ENCODE assay signal across 9 mouse cellular contexts in the genomic region with DNA sequence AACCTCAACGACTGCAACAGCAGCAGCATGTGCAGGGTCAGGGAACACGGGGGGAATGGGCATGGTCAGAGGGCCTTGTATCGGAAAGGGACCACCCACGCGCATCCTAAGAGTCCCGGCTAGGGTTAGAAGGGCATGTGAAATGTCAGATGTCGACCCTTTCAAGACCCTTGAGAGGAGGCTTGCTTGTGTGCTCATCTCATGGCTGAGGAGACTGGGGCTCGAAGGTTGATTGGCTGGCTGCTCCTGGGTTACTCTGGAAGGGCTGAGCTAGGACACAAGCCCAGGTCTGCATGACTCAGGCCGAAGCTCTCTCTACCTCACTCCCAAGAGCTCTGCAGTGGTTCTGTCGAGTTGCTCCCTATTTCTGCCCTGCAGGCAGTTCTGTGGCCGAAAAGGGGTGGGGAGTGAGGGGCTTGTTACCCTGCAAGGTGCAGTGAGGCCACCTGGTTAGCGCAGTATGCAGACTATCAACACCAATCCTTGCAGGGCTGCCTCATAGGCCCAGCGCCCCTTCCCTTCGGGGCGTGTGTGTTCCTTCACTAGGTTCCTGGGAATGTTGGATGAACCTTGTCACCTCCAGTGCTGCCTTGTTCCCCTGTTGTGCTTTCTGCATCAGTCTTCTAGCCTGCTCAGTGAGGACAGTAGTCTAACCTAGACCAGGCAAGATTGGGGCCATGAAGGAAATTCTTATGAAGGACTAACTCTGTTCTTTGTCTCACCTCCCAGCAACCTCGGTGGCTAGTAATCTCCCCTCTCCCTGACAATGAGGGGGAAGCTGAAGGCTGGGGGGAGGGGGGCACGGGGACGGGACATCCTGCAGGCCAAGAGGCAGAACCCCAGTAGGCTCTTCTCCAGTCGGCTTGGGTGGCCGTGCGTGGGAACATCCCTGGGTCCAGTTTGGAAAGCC. TPM values are rescaled to one million over a fixed set of nuclear protein-coding genes. Genes with fewer than 3 reads are reported as not detected.
DNase-seq lines count a peak whose midpoint lies in the region; ATAC-seq and TF ChIP-seq lines count a peak whose summit lies in the region.
"Had no signal": no experiment of that assay in that cellular context is flagged by ENCODE, and none has a peak within 500 bp of the region (broad histone marks: within the 10 kb centered on the region; RNA-seq: fewer than 3 reads in every experiment).

No protein-coding gene starts in this region.

- H3K27me3 ChIP-seq in kidney, embryonic 15.5 days, result peaks cover 7% of the 10 kb centered on the region; the same call in 1 of the 2 replicates
- H3K27me3 ChIP-seq in hindbrain, postnatal 0 days (ENCODE audit: insufficient read depth, low read length), result no peaks in the 10 kb centered on the region
- H3K27me3 ChIP-seq in neural tube, embryonic 11.5 days (ENCODE audit: control insufficient read depth, insufficient read depth, low read length), result no peaks in the 10 kb centered on the region

- no peaks in the 10 kb centered on the region for H3K9me3 ChIP-seq in kidney, embryonic 15.5 days (replicated peaks)
- no peaks in the 10 kb centered on the region for H3K9me3 ChIP-seq in hindbrain, postnatal 0 days (ENCODE audit: low read length)
- H3K9me3 ChIP-seq in neural tube, embryonic 11.5 days (ENCODE audit: control insufficient read depth, low read length), result no peaks in the 10 kb centered on the region

- H3K36me3 ChIP-seq in kidney, embryonic 15.5 days, result peaks cover 23% of the 10 kb centered on the region
- peaks cover 14% of the 10 kb centered on the region; the same call in 1 of the 2 replicates for H3K36me3 ChIP-seq in hindbrain, postnatal 0 days (ENCODE audit: insufficient read depth, low read length)
- H3K36me3 ChIP-seq in neural tube, embryonic 11.5 days (ENCODE audit: control insufficient read depth, insufficient read depth, low read length), result 0 out of 2 replicates have a peak, but pooled peaks cover 2% of the 10 kb centered on the region

- H3K4me3 ChIP-seq in kidney, embryonic 15.5 days (replicated peaks), result peak overlapping the region; percentile 47
- peak overlapping the region; percentile 26 for H3K4me3 ChIP-seq in cortical plate, adult 2 months (ENCODE audit: insufficient read depth, low read length)
- peak overlapping the region; percentile 31 for H3K4me3 ChIP-seq in hindbrain, postnatal 0 days (ENCODE audit: low read length)
- H3K4me3 ChIP-seq in neural tube, embryonic 11.5 days (ENCODE audit: low read depth, low read length), result peak overlapping the region; percentile 32

- no peak for DNase-seq in kidney, postnatal 25 days
- no peak for DNase-seq in hindbrain, postnatal 0 days (ENCODE audit: low spot score)
- peak; percentile 47 for DNase-seq in neural tube, embryonic 11.5 days (ENCODE audit: low spot score)
- no peak for DNase-seq in thymus, postnatal 0 days (ENCODE audit: low spot score)
- no peak for DNase-seq in urinary bladder, adult 18-20 months (ENCODE audit: low spot score in 2 of 2)
- DNase-seq in yolk sac, embryonic 10.5 days (ENCODE audit: low spot score), result no peak

- H3K4me1 ChIP-seq in kidney, embryonic 15.5 days, result peaks cover 29% of the 10 kb centered on the region
- H3K4me1 ChIP-seq in cortical plate, adult 2 months (ENCODE audit: control insufficient read depth, insufficient read depth, low read length), result peaks cover 2% of the 10 kb centered on the region; the same call in 1 of the 2 replicates
- H3K4me1 ChIP-seq in hindbrain, postnatal 0 days (ENCODE audit: insufficient read depth, low read length), result peaks cover 16% of the 10 kb centered on the region; the same call in 1 of the 2 replicates
- peaks cover 14% of the 10 kb centered on the region; the same call in 1 of the 2 replicates for H3K4me1 ChIP-seq in neural tube, embryonic 11.5 days (ENCODE audit: control insufficient read depth, insufficient read depth, low read length)

- H3K9ac ChIP-seq in kidney, embryonic 15.5 days, result peak overlapping the region; percentile 42
- H3K9ac ChIP-seq in hindbrain, postnatal 0 days (replicated peaks; ENCODE audit: low read length), result peak overlapping the region; percentile 53
- peak overlapping the region; percentile 61 for H3K9ac ChIP-seq in neural tube, embryonic 11.5 days (ENCODE audit: low read length)

- ATAC-seq in kidney, embryonic 15.5 days (replicated peaks; ENCODE audit: low FRiP score), result peak; percentile 61
- peak; percentile 10; the same call in 1 of the 2 replicates for ATAC-seq in hindbrain, postnatal 0 days
- ATAC-seq in neural tube, embryonic 11.5 days (ENCODE audit: insufficient read depth, low FRiP score, low TSS enrichment), result peak; percentile 8

- TF ChIP-seq CTCF in cortical plate, adult 2 months (IDR thresholded peaks at IDR 0.05; ENCODE audit: extremely low read depth, insufficient read depth, low read length), result no peak
- TF ChIP-seq CTCF in hindbrain, postnatal 0 days (IDR thresholded peaks at IDR 0.05; ENCODE audit: low read depth), result no peak

- TF ChIP-seq POLR2A in cortical plate, adult 2 months (IDR thresholded peaks at IDR 0.05; ENCODE audit: extremely low read depth, insufficient read depth, low read length), result no peak

- peak overlapping the region; percentile 94 for H3K4me2 ChIP-seq in kidney, embryonic 15.5 days
- peak overlapping the region; percentile 65 for H3K4me2 ChIP-seq in hindbrain, postnatal 0 days (ENCODE audit: low read depth, low read length)
- H3K4me2 ChIP-seq in neural tube, embryonic 11.5 days (ENCODE audit: low read depth), result peak overlapping the region; percentile 67

- 18% methylated on average over 21 of the region's 21 CpGs for WGBS in kidney, embryonic 15.5 days
- 20% methylated on average over 21 of the region's 21 CpGs for WGBS in hindbrain, postnatal 0 days
- 21% methylated on average over 21 of the region's 21 CpGs for WGBS in neural tube, embryonic 11.5 days

- H3K27ac ChIP-seq in kidney, embryonic 15.5 days, result peak overlapping the region; percentile 61; the same call in 1 of the 2 replicates
- H3K27ac ChIP-seq in cortical plate, adult 2 months (ENCODE audit: insufficient read depth, low read length), result no peak overlapping the region
- peak overlapping the region; percentile 73 for H3K27ac ChIP-seq in hindbrain, postnatal 0 days
- H3K27ac ChIP-seq in neural tube, embryonic 11.5 days (ENCODE audit: low read depth, low read length), result no peak overlapping the region

RNA-seq across cellular contexts. Expression of a gene that starts 18.8 kb away (rescaled TPM):
- 9.2 and 11.1 TPM in 2 replicates for polyA plus RNA-seq in kidney, embryonic 15.5 days (2015; fragmentation: Nextera tagmentation; extraction: Ambion mirVana)
- polyA plus RNA-seq in cortical plate, adult 2 months (2012; rRNA removed), result 36.7 and 39.6 TPM in 2 replicates
- 38.5 and 51.4 TPM in 2 replicates for total RNA-seq in hindbrain, postnatal 0 days (2014; rRNA removed)
- polyA plus RNA-seq in hindbrain, postnatal 0 days (2015; fragmentation: Nextera tagmentation; extraction: Ambion mirVana), result 16.4 and 17.4 TPM in 2 replicates
- polyA plus RNA-seq in neural tube, embryonic 11.5 days (2014; fragmentation: Nextera tagmentation; extraction: Ambion mirVana), result 5.6 and 7.5 TPM in 2 replicates
- polyA plus RNA-seq in thymus, postnatal 0 days (2015; fragmentation: Nextera tagmentation; extraction: Ambion mirVana), result 2.7 and 3.3 TPM in 2 replicates

RNA-seq across cellular contexts. Expression of a gene that starts 20.4 kb away (rescaled TPM):
- polyA plus RNA-seq in kidney, embryonic 15.5 days (2015; fragmentation: Nextera tagmentation; extraction: Ambion mirVana), result not detected in 2 replicates
- polyA plus RNA-seq in cortical plate, adult 2 months (2012; rRNA removed), result not detected in 2 replicates
- 0.58 TPM in 1 of 2 replicates, not detected in the other for total RNA-seq in hindbrain, postnatal 0 days (2014; rRNA removed)
- not detected in 2 replicates for polyA plus RNA-seq in hindbrain, postnatal 0 days (2015; fragmentation: Nextera tagmentation; extraction: Ambion mirVana)
- polyA plus RNA-seq in neural tube, embryonic 11.5 days (2014; fragmentation: Nextera tagmentation; extraction: Ambion mirVana), result not detected in 2 replicates
- polyA plus RNA-seq in thymus, postnatal 0 days (2015; fragmentation: Nextera tagmentation; extraction: Ambion mirVana), result not detected in 2 replicates
- total RNA-seq: liver, adult 2 months had no signal
- polyA plus RNA-seq: liver, adult 2 months had no signal

RNA-seq across cellular contexts. Expression of a gene that starts 34.8 kb away (rescaled TPM):
- polyA plus RNA-seq in kidney, embryonic 15.5 days (2015; fragmentation: Nextera tagmentation; extraction: Ambion mirVana), result 59.3 and 69.5 TPM in 2 replicates
- 45.9 and 51.3 TPM in 2 replicates for polyA plus RNA-seq in cortical plate, adult 2 months (2012; rRNA removed)
- total RNA-seq in hindbrain, postnatal 0 days (2014; rRNA removed), result 21.6 and 61.1 TPM in 2 replicates
- 48.9 and 51.7 TPM in 2 replicates for polyA plus RNA-seq in hindbrain, postnatal 0 days (2015; fragmentation: Nextera tagmentation; extraction: Ambion mirVana)
- polyA plus RNA-seq in neural tube, embryonic 11.5 days (2014; fragmentation: Nextera tagmentation; extraction: Ambion mirVana), result 46.6 and 47.8 TPM in 2 replicates
- 62.2 and 78.8 TPM in 2 replicates for polyA plus RNA-seq in thymus, postnatal 0 days (2015; fragmentation: Nextera tagmentation; extraction: Ambion mirVana)

Comparison
In these comparisons a context has a peak if more than half of its experiments do, and no peak if none do; other contexts are left out.
1. ATAC-seq: peak in every context shown above with its lines; median percentile 61 in kidney, embryonic 15.5 days; 10 in hindbrain, postnatal 0 days; 8 in neural tube, embryonic 11.5 days.
2. H3K27ac ChIP-seq: peak in kidney, embryonic 15.5 days (single experiment) and hindbrain, postnatal 0 days (single experiment); none in cortical plate, adult 2 months (single experiment) and neural tube, embryonic 11.5 days (single experiment).
3. Peak in every context shown above with its lines, with median percentiles within 50 percentile points of each other: H3K4me2 ChIP-seq, H3K4me3 ChIP-seq and H3K9ac ChIP-seq.